Mouse (Mus musculus) kidney, embryonic 14.5 days (tissue): Measurements from ENCODE around the gene Ift81. TPM values are rescaled to one million over a fixed set of nuclear protein-coding genes. Genes with fewer than 3 reads are reported as not detected.

Source experiments
- ATAC-seq: fragments of 200-750 bp; cut with Nextera tagmentation; 2 replicates; pipeline ENCODE4 v1.8.0; 2017; ENCODE audit warnings: moderate number of reproducible peaks, mild to moderate bottlenecking, moderate TSS enrichment, moderate library complexity; ENCODE audit not compliant: low FRiP score, low TSS enrichment
- H3K27ac ChIP-seq: fragments of 300-500 bp; sonication (generic); 2 replicates; pipeline ENCODE4 v1.5.1; 2014; ENCODE audit warnings: low read depth, mild to moderate bottlenecking, low read length, moderate library complexity, mixed read lengths
- H3K27me3 ChIP-seq: fragments of 300-500 bp; sonication (generic); 2 replicates; pipeline ENCODE4 v1.6.1; 2014; ENCODE audit warnings: mild to moderate bottlenecking, low read length; ENCODE audit not compliant: control insufficient read depth, insufficient read depth
- H3K36me3 ChIP-seq: fragments of 300-500 bp; sonication (generic); 2 replicates; pipeline ENCODE4 v1.6.1; 2014; ENCODE audit warnings: low read length, mixed read lengths; ENCODE audit not compliant: control insufficient read depth, insufficient read depth
- H3K4me1 ChIP-seq: fragments of 300-500 bp; sonication (generic); 2 replicates; pipeline ENCODE4 v1.6.1; 2014; ENCODE audit warnings: low read length, mixed read lengths; ENCODE audit not compliant: control insufficient read depth, insufficient read depth
- H3K4me2 ChIP-seq: fragments of 300-500 bp; sonication (generic); replicated peaks from 2 replicates; pipeline ENCODE4 v1.6.1; 2014; ENCODE audit warnings: low read depth, mild to moderate bottlenecking, low read length
- H3K4me3 ChIP-seq: fragments of 300-500 bp; sonication (generic); 2 replicates; pipeline ENCODE4 v1.5.1; 2014; ENCODE audit warnings: mild to moderate bottlenecking, low read length
- H3K9ac ChIP-seq: fragments of 300-500 bp; sonication (generic); 2 replicates; pipeline ENCODE4 v1.6.1; 2014; ENCODE audit warnings: low read depth, mild to moderate bottlenecking, low read length, moderate library complexity
- H3K9me3 ChIP-seq: fragments of 300-500 bp; sonication (generic); 2 replicates; pipeline ENCODE4 v1.6.1; 2016; ENCODE audit warnings: low read length; ENCODE audit not compliant: control insufficient read depth
- WGBS: fragments of 180-500 bp; shearing (Covaris S2); extraction: QIAGEN DNeasy Blood & Tissue Kit; methylation state at CpG from one replicate; pipeline ENCODE4 v1.1.7; 2014; 5-methylcytosine and 5-hydroxymethylcytosine counted together
- polyA plus RNA-seq: library from polyadenylated mRNA; unstranded; fragments of >200 nt; fragmentation: Nextera tagmentation; extraction: Ambion mirVana; gene quantifications from 2 replicates; pipeline ENCODE4 v1.2.1, GENCODE M21; 2014

The Ift81 gene
- polyA plus RNA-seq, 1 experiment from 2014 or later, result 46.0 TPM

DNA sequence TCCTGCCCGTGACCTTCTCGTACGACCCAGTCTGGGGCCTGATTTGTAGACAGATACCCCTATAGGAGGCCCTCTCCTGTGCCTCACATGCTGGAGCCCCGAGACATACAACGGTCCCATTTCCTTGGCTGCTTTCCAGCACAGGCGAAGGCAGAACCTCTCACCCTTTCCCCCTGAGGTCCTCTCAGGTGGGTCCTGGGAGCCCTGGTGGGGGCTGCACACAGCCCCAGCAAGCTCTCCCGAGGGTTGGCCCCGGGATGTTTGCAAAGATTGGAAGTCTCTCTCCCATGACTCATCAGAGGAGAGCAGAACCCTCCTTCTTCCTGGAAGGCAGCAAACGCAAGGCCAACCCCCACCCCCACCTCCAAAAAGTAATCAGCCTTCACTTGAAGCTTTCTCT lies 102.9 kb downstream of the Ift81 start:
- H3K9me3 ChIP-seq, result peaks cover 3% of the 10 kb centered on the region; the same call in 1 of the 2 replicates
- ATAC-seq, result peak; percentile 32; the same call in 1 of the 2 replicates
- WGBS, result 41% methylated on average over 9 of the region's 9 CpGs
- no peaks in the 10 kb centered on the region for H3K27me3 ChIP-seq
- H3K36me3 ChIP-seq, result no peaks in the 10 kb centered on the region
- peaks cover 35% of the 10 kb centered on the region for H3K4me1 ChIP-seq
- no peak overlapping the region for H3K9ac ChIP-seq
- no peak overlapping the region for H3K4me3 ChIP-seq
- H3K4me2 ChIP-seq, result no peak overlapping the region
- H3K27ac ChIP-seq, result no peak overlapping the region; the same call in 1 of the 2 replicates

- peak overlapping the region; percentile 32 for H3K4me2 ChIP-seq
- peak; percentile 33; the same call in 1 of the 2 replicates for ATAC-seq
- peaks cover 35% of the 10 kb centered on the region for H3K4me1 ChIP-seq
- H3K36me3 ChIP-seq, result no peaks in the 10 kb centered on the region
- WGBS, result 33% methylated on average over 17 of the region's 17 CpGs
- no peak overlapping the region for H3K4me3 ChIP-seq
- H3K9me3 ChIP-seq, result peaks cover 5% of the 10 kb centered on the region; the same call in 1 of the 2 replicates
- no peak overlapping the region; the same call in 1 of the 2 replicates for H3K27ac ChIP-seq
- H3K27me3 ChIP-seq, result no peaks in the 10 kb centered on the region
- no peak overlapping the region for H3K9ac ChIP-seq
These were observed 103.6 kb downstream of the Ift81 start for GRCm38 (mm10) chr5:122510651-122511157.

DNA sequence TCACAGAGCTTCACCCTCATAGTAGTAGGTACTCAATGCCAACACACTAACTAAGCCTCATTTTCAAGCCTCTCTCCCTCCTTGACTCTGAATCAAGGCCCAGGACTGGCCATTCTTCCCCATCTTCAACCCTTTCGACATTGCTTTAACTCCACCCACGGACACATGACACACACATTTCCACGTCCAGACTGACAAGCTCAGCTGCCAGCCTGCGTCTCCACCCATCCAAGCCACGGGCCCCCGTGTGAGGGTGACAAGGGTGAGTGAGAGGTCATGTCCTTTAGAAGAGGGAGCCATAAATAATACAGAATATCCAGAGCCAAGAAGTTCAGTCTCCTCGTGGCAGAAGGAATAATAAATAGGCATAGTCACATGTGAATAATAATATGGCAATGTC lies 104.7 kb downstream of the Ift81 start:
- no peak for ATAC-seq
- Histone ChIP-seq H3K36me3 (no peaks in the 10 kb centered on the region), H3K4me1 (peaks cover 35% of the 10 kb centered on the region), H3K9me3 (peaks cover 5% of the 10 kb centered on the region; the same call in 1 of the 2 replicates), H3K9ac (no peak overlapping the region), H3K4me3 (no peak overlapping the region), H3K4me2 (no peak overlapping the region), H3K27me3 (no peaks in the 10 kb centered on the region), H3K27ac (no peak overlapping the region)
- 17% methylated on average over 7 of the region's 7 CpGs for WGBS

DNA sequence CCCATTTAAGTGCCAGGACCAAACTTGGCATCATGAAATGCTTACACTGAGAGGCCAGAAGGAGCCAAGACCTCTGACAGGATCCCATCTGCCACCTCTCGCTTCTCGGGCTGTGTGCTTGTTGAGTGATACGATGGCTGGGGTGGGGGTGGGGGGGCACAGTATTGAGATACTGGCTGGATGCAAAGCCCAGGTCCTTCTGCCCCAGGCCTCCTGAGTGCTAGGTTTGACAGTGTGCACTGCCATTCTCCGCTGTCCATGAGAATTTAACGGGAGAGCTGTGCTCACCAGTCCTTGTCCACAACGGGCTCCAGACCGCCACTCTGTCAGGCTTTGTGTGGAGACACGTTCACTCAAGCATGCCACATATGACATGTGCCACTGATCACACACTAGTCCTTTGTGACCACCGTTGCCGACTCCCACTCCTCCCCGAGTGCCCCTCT lies 105.4 kb downstream of the Ift81 start:
- 62% methylated on average over 11 of the region's 11 CpGs for WGBS
- Histone ChIP-seq H3K36me3 (no peaks in the 10 kb centered on the region), H3K27ac (no peak overlapping the region), H3K4me1 (peaks cover 29% of the 10 kb centered on the region), H3K27me3 (no peaks in the 10 kb centered on the region), H3K4me3 (no peak overlapping the region), H3K9me3 (peaks cover 5% of the 10 kb centered on the region; the same call in 1 of the 2 replicates), H3K4me2 (no peak overlapping the region), H3K9ac (no peak overlapping the region; the same call in 1 of the 2 replicates)
- ATAC-seq, result peak; percentile 17; the same call in 1 of the 2 replicates

GRCm38 (mm10) chr5:122507396-122507795 lies 106.9 kb downstream of the Ift81 start:
- H3K4me3 ChIP-seq, result no peak overlapping the region
- H3K36me3 ChIP-seq, result no peaks in the 10 kb centered on the region
- no peak overlapping the region for H3K9ac ChIP-seq
- ATAC-seq, result no peak
- peaks cover 35% of the 10 kb centered on the region for H3K4me1 ChIP-seq
- H3K4me2 ChIP-seq, result no peak overlapping the region
- H3K27me3 ChIP-seq, result no peaks in the 10 kb centered on the region
- peaks cover 5% of the 10 kb centered on the region; the same call in 1 of the 2 replicates for H3K9me3 ChIP-seq
- no peak overlapping the region for H3K27ac ChIP-seq

DNA sequence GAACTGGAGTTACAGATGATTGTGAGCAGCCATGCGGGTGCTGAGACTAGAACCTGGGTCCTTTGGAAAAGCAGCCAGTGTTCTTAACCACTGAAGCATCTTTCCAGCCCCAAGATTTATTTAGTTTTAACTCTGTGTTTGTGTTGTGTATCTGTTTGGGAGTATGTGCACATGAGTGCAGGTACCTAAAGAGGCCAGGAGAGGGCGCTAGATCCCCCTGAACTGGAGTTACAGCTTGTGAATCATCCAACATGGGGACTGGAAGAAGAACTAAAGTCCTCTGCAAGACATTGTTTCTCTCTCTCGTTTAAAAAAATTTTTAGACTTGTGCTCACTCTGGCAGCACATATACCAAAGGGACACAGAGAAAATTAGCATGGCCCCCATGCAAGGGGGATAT lies 107.9 kb downstream of the Ift81 start:
- WGBS, result 88% methylated on average over 3 of the region's 3 CpGs

GRCm38 (mm10) chr5:122505554-122505953 lies 108.8 kb downstream of the Ift81 start:
- Histone ChIP-seq H3K9ac (no peak overlapping the region), H3K4me1 (peaks cover 18% of the 10 kb centered on the region), H3K27me3 (no peaks in the 10 kb centered on the region), H3K4me3 (no peak overlapping the region), H3K27ac (no peak overlapping the region), H3K36me3 (no peaks in the 10 kb centered on the region), H3K9me3 (peaks cover 5% of the 10 kb centered on the region; the same call in 1 of the 2 replicates), H3K4me2 (no peak overlapping the region)
- WGBS, result 86% methylated on average over 5 of the region's 5 CpGs
- ATAC-seq, result no peak

More for the DNA sequence above, 107.9 kb downstream of the Ift81 start:
- no peak for ATAC-seq
- peaks cover 5% of the 10 kb centered on the region; the same call in 1 of the 2 replicates for H3K9me3 ChIP-seq
- no peak overlapping the region for H3K4me2 ChIP-seq
- H3K27me3 ChIP-seq, result no peaks in the 10 kb centered on the region
- H3K4me1 ChIP-seq, result peaks cover 27% of the 10 kb centered on the region
- H3K9ac ChIP-seq, result no peak overlapping the region
- no peak overlapping the region for H3K4me3 ChIP-seq
- H3K27ac ChIP-seq, result no peak overlapping the region
- no peaks in the 10 kb centered on the region for H3K36me3 ChIP-seq

- Histone ChIP-seq H3K4me1 (peaks cover 23% of the 10 kb centered on the region), H3K9ac (peak overlapping the region; percentile 18; the same call in 1 of the 2 replicates), H3K27ac (no peak overlapping the region), H3K4me3 (no peak overlapping the region), H3K4me2 (no peak overlapping the region), H3K27me3 (no peaks in the 10 kb centered on the region), H3K9me3 (peaks cover 5% of the 10 kb centered on the region; the same call in 1 of the 2 replicates), H3K36me3 (peaks cover 10% of the 10 kb centered on the region; the same call in 1 of the 2 replicates)
- ATAC-seq, result no peak
- WGBS, result 35% methylated on average over 4 of the region's 4 CpGs
These were observed 110.6 kb downstream of the Ift81 start for GRCm38 (mm10) chr5:122503760-122504119.

GRCm38 (mm10) chr5:122503015-122503759 lies 111.1 kb downstream of the Ift81 start:
- no peaks in the 10 kb centered on the region for H3K27me3 ChIP-seq
- peaks cover 11% of the 10 kb centered on the region; the same call in 1 of the 2 replicates for H3K36me3 ChIP-seq
- H3K4me3 ChIP-seq, result peak overlapping the region; percentile 98
- no peak overlapping the region for H3K27ac ChIP-seq
- peak overlapping the region; percentile 50 for H3K4me2 ChIP-seq
- peak overlapping the region; percentile 99; the same call in 1 of the 2 replicates for H3K9ac ChIP-seq
- peaks cover 23% of the 10 kb centered on the region for H3K4me1 ChIP-seq
- peaks cover 5% of the 10 kb centered on the region; the same call in 1 of the 2 replicates for H3K9me3 ChIP-seq
- whole genome bisulfite sequencing, result 44% methylated on average over 15 of the region's 15 CpGs
- ATAC-seq, result no peak; the same call in 1 of the 2 replicates
